Mouse (Mus musculus) embryonic facial prominence, embryonic 10.5 days (tissue): ENCODE results near the gene Arid5b. TPM values are rescaled to one million over a fixed set of nuclear protein-coding genes. Genes with fewer than 3 reads are reported as not detected.
A peak's percentile ranks its signal among the peaks of the same experiment; 100 is the strongest.

Experiments
- DNase-seq: peaks from one replicate; pipeline ENCODE4 v3.0.0-alpha.2; 2017; ENCODE audit warnings: low spot score
- H3K27ac ChIP-seq: fragments of 300-500 bp; sonication (generic); replicated peaks from 2 replicates; pipeline ENCODE4 v1.5.1; 2016; ENCODE audit warnings: mild to moderate bottlenecking
- H3K27me3 ChIP-seq: fragments of 300-500 bp; sonication (generic); replicated peaks from 2 replicates; pipeline ENCODE4 v1.6.1; 2016; ENCODE audit warnings: low read depth, mild to moderate bottlenecking; ENCODE audit not compliant: poor library complexity, severe bottlenecking
- H3K36me3 ChIP-seq: fragments of 300-500 bp; sonication (generic); replicated peaks from 2 replicates; pipeline ENCODE4 v1.6.1; 2016; ENCODE audit warnings: mild to moderate bottlenecking, moderate library complexity
- H3K4me1 ChIP-seq: fragments of 300-500 bp; sonication (generic); 2 replicates; pipeline ENCODE4 v1.6.1; 2016
- H3K4me3 ChIP-seq: fragments of 300-500 bp; sonication (generic); 2 replicates; pipeline ENCODE4 v1.5.1; 2016; ENCODE audit warnings: mild to moderate bottlenecking, moderate library complexity
- H3K9me3 ChIP-seq: fragments of 300-500 bp; sonication (generic); 2 replicates; pipeline ENCODE4 v1.6.1; 2016; ENCODE audit warnings: mild to moderate bottlenecking
- WGBS: fragments of 180-500 bp; shearing (Covaris S2); methylation state at CpG from one replicate; pipeline ENCODE4 v1.1.7; 2016; 5-methylcytosine and 5-hydroxymethylcytosine counted together
- polyA plus RNA-seq: library from polyadenylated mRNA; unstranded; fragments of >200 nt; fragmentation: Nextera tagmentation; extraction: Ambion mirVana; gene quantifications from 2 replicates; pipeline ENCODE4 v1.2.1, GENCODE M21; 2016

Gene Arid5b
- polyA plus RNA-seq, 1 experiment from 2014 or later: 19.7 TPM

- Histone ChIP-seq H3K4me3 (no peak overlapping the region), H3K36me3 (peaks cover 22% of the 10 kb centered on the region), H3K4me1 (no peaks in the 10 kb centered on the region), H3K27ac (no peak overlapping the region), H3K9me3 (no peaks in the 10 kb centered on the region), H3K27me3 (no peaks in the 10 kb centered on the region)
- 84% methylated on average over 3 of the region's 3 CpGs for WGBS
- DNase-seq: no peak
These were observed 188.0 kb downstream of the Arid5b start for GRCm38 (mm10) chr10:68090544-68090943.

GRCm38 (mm10) chr10:68090197-68090535 lies 188.4 kb downstream of the Arid5b start:
- 83% methylated on average over 4 of the region's 4 CpGs for WGBS
- Histone ChIP-seq H3K27me3 (no peaks in the 10 kb centered on the region), H3K4me1 (no peaks in the 10 kb centered on the region)

DNA sequence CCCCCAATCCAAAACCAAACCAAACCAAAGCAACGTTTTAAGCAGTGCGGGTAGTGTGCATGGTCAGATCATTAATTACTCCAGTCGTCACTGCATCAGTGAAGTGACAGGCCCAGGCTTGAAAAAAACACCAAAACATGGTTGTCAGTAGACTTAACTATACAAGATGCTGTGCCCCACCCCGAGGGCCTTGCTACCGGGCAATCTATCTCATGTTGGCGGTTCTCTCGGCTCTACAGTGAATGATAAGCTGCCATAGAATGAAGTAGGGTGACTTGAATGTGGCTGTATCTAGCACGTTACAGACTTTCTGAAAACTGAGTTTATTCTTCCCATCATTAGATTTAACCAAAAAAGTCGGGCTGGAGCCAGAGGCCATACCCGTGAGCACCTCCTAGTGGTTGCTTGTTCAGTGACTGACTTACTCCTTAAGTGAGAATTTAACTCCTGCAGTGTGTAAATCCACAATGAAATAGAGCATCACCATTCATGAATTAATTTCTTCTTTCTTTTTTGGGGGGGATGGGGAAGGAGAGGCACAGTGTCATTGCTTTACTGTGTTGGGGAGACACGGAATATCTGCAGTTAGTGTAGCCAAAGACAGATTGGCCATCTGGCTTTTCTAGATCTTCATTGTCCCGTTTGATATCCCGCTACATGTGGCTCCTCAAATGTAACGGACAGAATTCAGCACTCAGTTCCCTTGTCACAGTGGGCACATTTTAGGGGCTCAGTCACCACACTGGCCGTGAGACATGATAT lies 188.9 kb downstream of the Arid5b start:
- WGBS: 75% methylated on average over 15 of the region's 15 CpGs
- peaks cover 12% of the 10 kb centered on the region for H3K36me3 ChIP-seq
- H3K9me3 ChIP-seq: no peaks in the 10 kb centered on the region
- no peak for DNase-seq
- no peak overlapping the region for H3K27ac ChIP-seq
- no peaks in the 10 kb centered on the region for H3K4me1 ChIP-seq
- no peak overlapping the region for H3K4me3 ChIP-seq
- no peaks in the 10 kb centered on the region for H3K27me3 ChIP-seq

More at GRCm38 (mm10) chr10:68090197-68090535, 188.4 kb downstream of the Arid5b start:
- Histone ChIP-seq H3K27ac (no peak overlapping the region), H3K36me3 (peaks cover 18% of the 10 kb centered on the region), H3K4me3 (no peak overlapping the region), H3K9me3 (no peaks in the 10 kb centered on the region)
- no peak for DNase-seq

DNA sequence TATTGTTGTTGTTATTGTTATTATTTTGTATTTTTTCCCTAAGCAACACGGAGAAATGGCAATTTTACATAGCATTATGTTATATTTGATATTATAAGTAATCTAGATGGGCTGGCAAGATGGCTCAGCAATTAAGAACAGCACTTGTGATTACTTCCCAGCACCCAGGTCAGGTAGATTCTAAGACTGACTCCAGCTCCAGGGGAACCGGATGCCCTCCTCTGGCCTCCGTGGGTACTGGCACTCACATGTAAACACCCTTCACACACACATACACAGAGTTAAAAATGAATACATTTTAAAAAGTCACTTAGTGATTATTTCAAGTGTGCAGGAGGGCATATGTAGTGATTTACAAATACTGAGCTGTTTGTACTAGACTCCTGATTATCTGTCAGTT lies 190.8 kb downstream of the Arid5b start:
- DNase-seq: no peak
- no peak overlapping the region for H3K4me3 ChIP-seq
- no peaks in the 10 kb centered on the region for H3K36me3 ChIP-seq
- no peaks in the 10 kb centered on the region for H3K4me1 ChIP-seq
- H3K27ac ChIP-seq: no peak overlapping the region
- H3K27me3 ChIP-seq: no peaks in the 10 kb centered on the region
- no peaks in the 10 kb centered on the region for H3K9me3 ChIP-seq
- WGBS: 81% methylated on average over 3 of the region's 3 CpGs

- Histone ChIP-seq H3K9me3 (no peaks in the 10 kb centered on the region), H3K36me3 (no peaks in the 10 kb centered on the region), H3K27ac (no peak overlapping the region), H3K27me3 (no peaks in the 10 kb centered on the region), H3K4me1 (no peaks in the 10 kb centered on the region), H3K4me3 (no peak overlapping the region)
- no peak for DNase-seq
- 80% methylated on average over 4 of the region's 4 CpGs for WGBS
These were observed 191.6 kb downstream of the Arid5b start for GRCm38 (mm10) chr10:68086973-68087372.

GRCm38 (mm10) chr10:68085574-68085973 lies 193.0 kb downstream of the Arid5b start:
- Histone ChIP-seq H3K9me3 (no peaks in the 10 kb centered on the region), H3K27ac (no peak overlapping the region), H3K36me3 (no peaks in the 10 kb centered on the region), H3K4me1 (no peaks in the 10 kb centered on the region), H3K27me3 (no peaks in the 10 kb centered on the region), H3K4me3 (no peak overlapping the region)
- DNase-seq: no peak
- WGBS: 83% methylated on average over 4 of the region's 4 CpGs

GRCm38 (mm10) chr10:68081712-68082111 lies 196.8 kb downstream of the Arid5b start:
- Histone ChIP-seq H3K4me1 (no peaks in the 10 kb centered on the region), H3K36me3 (no peaks in the 10 kb centered on the region), H3K9me3 (no peaks in the 10 kb centered on the region), H3K4me3 (no peak overlapping the region), H3K27ac (no peak overlapping the region), H3K27me3 (no peaks in the 10 kb centered on the region)
- DNase-seq: peak; percentile 4
- 77% methylated on average over 6 of the region's 6 CpGs for WGBS

- H3K36me3 ChIP-seq: no peaks in the 10 kb centered on the region
- H3K27ac ChIP-seq: no peak overlapping the region
- DNase-seq: no peak
- H3K4me3 ChIP-seq: no peak overlapping the region
- WGBS: 84% methylated on average over 10 of the region's 10 CpGs
- H3K27me3 ChIP-seq: no peaks in the 10 kb centered on the region
- H3K4me1 ChIP-seq: no peaks in the 10 kb centered on the region
- H3K9me3 ChIP-seq: no peaks in the 10 kb centered on the region
These were observed 198.4 kb downstream of the Arid5b start for GRCm38 (mm10) chr10:68079910-68080670.

DNA sequence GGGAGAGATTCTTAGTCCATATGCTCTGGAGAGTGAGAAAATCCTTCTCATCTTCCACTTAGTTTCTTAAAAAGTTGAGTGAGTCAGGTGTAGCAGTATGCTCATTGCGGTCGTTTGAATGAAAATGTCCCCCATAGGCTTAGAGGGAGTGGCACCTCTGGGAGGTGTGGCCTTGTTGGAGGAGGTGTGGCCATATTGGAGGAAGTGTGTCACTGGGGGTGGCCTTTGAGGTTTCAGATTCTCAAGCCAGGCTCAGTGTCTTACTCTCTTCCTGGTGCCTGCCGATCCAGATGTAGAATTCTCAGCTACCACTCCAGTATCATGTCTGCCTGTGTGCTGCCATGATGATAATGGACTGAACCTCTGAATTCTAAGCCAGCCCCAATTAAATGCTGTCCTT lies 199.8 kb downstream of the Arid5b start:
- Histone ChIP-seq H3K9me3 (no peaks in the 10 kb centered on the region), H3K4me1 (no peaks in the 10 kb centered on the region), H3K27me3 (no peaks in the 10 kb centered on the region), H3K36me3 (no peaks in the 10 kb centered on the region), H3K4me3 (no peak overlapping the region), H3K27ac (no peak overlapping the region)
- DNase-seq: no peak
- 94% methylated on average over 3 of the region's 3 CpGs for WGBS

DNA sequence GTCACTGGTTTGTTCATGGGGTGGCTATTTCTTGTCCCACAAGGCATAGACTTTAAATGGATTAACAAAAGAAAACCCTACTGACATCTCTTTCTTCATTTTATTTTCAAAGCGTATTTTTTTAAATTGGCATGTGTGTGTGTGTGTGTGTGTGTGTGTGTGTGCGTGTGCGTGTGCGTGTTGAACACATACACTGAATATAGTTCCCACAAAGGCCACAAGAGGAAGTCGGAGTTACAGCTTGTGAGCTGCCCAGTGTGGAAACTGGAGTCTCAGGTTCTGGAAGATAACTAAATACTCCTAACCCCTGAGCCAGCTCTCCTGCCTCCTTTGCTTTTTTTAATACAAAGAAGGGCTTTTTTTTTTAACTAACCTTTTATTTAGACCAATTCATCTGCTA lies 203.4 kb downstream of the Arid5b start:
- 94% methylated on average over 5 of the region's 5 CpGs for WGBS
- Histone ChIP-seq H3K27me3 (no peaks in the 10 kb centered on the region), H3K4me3 (no peak overlapping the region), H3K36me3 (no peaks in the 10 kb centered on the region), H3K4me1 (no peaks in the 10 kb centered on the region), H3K9me3 (no peaks in the 10 kb centered on the region), H3K27ac (no peak overlapping the region)
- no peak for DNase-seq

DNA sequence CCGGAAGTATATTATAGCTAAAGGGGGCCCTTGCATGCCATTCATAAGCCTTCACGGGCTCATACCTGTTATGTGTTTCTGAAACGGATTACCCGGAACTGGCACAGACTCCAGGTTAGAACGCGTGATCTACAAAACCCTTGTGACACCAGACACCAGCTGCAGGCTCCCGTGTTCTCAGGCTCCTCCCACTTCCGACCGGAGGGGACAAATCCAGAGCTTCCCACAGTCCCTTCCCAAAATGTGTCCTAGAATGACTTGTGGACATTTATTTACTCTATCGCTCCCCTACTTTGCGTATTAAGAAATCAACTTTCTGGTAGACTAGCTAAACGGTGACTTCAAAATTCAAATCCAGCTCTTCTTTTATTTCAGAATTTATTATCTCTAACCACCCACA lies 204.2 kb downstream of the Arid5b start:
- no peak for DNase-seq
- 89% methylated on average over 12 of the region's 12 CpGs for WGBS
- Histone ChIP-seq H3K4me3 (no peak overlapping the region), H3K27me3 (no peaks in the 10 kb centered on the region), H3K4me1 (no peaks in the 10 kb centered on the region), H3K9me3 (no peaks in the 10 kb centered on the region), H3K27ac (no peak overlapping the region), H3K36me3 (no peaks in the 10 kb centered on the region)

- 88% methylated on average over 4 of the region's 4 CpGs for WGBS
These were observed 205.9 kb downstream of the Arid5b start for GRCm38 (mm10) chr10:68072626-68073025.

GRCm38 (mm10) chr10:68071041-68071440 lies 207.5 kb downstream of the Arid5b start:
- DNase-seq: no peak
- Histone ChIP-seq H3K27ac (no peak overlapping the region), H3K9me3 (no peaks in the 10 kb centered on the region), H3K36me3 (no peaks in the 10 kb centered on the region), H3K4me3 (no peak overlapping the region), H3K4me1 (no peaks in the 10 kb centered on the region), H3K27me3 (no peaks in the 10 kb centered on the region)
- WGBS: 81% methylated on average over 7 of the region's 7 CpGs

More at GRCm38 (mm10) chr10:68072626-68073025, 205.9 kb downstream of the Arid5b start:
- H3K27ac ChIP-seq: no peak overlapping the region
- DNase-seq: no peak
- H3K4me1 ChIP-seq: no peaks in the 10 kb centered on the region
- H3K36me3 ChIP-seq: no peaks in the 10 kb centered on the region
- no peaks in the 10 kb centered on the region for H3K27me3 ChIP-seq
- no peaks in the 10 kb centered on the region for H3K9me3 ChIP-seq
- H3K4me3 ChIP-seq: no peak overlapping the region
